Mouse (Mus musculus) embryo, embryonic 11 days (tissue): ENCODE measurements around the gene Baz1a.
"Not testable (repeated sequence)": the region's sequence is repeated elsewhere in the genome, so short reads cannot be mapped to it uniquely, and the experiment has no call there.

ENCODE experiments used
- DNase-seq: peaks from one replicate; pipeline ENCODE4 v3.0.0-alpha.2; 2015

The Baz1a gene

DNA sequence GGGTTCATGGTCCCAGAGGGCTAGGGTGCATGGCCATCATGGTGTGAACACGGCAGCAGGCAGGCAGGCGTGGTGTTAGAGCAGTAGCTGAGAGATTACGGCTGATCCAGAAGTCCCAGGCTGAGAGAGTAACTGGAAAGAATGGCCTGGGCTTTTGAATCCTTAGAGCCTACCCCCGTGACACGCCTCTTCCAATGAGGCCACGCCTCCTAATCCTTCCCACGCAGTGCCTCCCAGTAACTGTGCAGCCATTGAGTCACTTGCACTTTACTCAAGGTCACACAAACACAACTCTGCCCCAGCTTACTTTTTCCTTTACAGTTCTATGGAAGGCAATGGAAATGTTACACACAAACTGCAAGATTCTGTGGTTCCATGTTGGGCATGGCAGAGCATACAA lies 8.1 kb downstream of the Baz1a start:
- DNase-seq: no peak

DNA sequence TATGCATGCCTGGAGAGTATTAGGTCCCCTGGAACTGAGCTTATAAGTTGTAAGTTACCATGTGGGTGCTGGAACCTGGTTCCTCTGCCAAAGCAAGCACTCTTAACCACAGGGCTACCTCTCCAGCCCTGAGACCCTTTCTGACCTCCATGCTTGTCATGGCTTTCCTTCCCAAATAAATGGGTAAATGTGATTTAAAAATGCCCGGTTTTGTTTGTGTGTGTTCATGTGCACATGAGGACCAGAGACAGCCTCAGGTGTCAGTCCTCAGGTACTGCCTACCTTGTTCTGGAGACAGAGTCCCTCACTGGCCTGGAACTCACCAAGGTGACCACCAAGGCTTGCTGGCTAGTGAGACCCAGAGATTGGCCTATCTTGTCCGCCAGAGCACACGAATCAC lies 9.8 kb downstream of the Baz1a start:
- no peak for DNase-seq

DNA sequence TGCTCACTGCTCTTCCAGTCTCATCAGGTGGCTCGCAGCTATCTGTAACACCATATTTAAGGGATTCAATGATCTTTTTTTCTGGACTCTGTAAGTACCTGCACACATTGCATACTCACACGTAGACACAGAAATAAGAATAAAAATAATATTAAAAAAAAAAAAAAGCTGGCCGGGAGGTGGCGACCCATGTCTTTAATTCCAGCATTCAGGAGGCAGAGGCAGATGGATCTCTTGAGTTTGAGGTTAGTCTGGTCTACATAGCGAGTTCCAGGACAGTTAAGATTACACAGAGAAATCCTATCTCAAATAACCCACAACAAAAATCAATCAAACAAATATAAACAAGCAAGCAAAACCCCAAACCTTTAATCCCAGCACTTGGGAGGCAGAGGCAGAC lies 10.3 kb downstream of the Baz1a start:
- no peak for DNase-seq

DNA sequence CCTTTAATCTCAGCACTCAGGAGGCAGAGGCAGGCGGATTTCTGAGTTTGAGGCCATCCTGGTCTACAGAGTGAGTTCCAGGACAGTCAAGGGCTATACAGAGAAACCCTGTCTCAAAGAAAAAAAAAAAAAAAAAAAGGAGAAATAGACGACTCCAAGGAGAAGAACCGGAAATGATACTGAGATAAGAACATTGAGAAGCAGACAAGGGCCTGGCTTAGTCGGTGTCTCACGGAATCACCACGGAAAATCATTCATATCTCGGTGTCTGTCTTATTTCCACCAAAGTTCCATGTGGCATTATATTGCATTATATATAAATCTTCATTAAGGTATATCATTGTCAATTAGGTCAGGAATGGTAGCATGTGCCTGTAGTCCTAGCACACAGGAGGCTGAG lies 11.6 kb downstream of the Baz1a start:
- DNase-seq: not testable (repeated sequence)

DNA sequence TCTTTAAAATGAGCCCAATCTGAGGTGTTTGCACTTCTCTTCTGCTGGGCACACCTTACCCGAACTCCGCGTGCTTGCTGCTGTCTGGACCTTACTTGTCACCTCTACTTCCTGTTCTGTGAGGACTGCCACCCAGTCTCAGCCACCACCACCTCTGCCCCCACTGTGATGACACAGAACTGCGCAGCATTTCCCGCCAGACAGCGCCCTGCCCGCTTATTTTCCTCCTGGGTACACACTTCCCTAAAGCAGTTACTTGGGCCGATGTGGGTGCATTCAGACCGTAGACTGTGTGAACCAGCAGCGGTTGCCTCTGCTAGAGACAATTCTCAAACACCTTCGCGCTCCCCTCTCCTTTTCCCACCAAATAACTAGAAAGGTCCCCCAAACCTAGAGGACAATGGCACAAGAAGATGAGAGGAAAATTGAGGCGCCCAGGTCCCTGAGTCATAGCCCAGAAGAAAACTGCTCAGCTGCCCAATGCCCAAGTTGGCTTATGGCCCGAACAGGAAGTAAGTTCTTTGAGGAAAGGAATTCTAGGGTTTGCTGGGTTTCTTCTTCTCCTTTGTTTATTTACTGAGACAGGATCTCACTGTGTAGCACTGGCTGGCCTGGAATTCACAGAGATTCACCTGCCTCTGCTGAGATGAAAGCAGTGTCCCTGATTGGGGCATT lies 15.0 kb downstream of the Baz1a start:
- DNase-seq: no peak

DNA sequence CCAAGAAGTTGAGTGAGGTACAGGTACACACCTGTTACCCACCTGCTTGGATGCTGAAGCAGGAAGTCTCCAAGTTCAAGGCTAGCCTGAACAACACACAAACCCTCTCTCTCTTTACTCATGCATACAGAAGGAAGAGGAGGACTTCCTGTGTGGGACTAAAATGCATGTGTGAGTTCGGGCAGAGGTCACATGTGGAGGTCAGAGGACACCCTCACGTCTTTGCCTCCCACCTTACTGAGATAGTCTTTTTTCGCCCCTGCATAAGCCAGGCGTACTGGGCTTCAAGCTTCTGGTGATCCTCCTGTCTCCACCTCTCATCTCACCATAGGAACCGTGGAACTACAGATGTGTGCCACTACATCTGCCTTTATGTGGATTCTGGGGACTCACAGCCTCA lies 15.7 kb downstream of the Baz1a start:
- no peak for DNase-seq

DNA sequence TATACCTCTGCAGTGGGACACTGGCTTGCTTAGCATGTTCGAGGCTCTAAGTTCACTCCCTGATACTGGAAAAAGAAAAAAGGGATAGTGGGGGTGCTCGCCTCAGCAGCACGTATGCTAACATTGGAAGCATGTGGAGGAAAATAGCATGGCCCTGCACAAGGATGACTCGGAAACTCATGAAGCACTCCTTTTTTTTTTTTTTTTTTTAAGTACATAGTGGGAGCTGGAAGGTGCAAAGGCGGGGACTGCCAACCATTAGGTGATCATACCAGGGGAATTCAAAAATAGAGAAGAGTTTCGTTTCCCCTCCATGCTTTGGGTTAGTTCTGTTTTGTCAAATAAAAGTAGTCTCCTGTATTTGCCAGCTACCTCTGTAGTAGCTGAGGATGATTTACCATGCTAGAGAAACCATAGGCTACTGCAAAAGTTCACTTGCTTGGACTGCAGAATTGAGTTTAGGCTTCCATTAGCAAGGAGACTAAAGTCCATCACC lies 17.1 kb downstream of the Baz1a start:
- DNase-seq: no peak

DNA sequence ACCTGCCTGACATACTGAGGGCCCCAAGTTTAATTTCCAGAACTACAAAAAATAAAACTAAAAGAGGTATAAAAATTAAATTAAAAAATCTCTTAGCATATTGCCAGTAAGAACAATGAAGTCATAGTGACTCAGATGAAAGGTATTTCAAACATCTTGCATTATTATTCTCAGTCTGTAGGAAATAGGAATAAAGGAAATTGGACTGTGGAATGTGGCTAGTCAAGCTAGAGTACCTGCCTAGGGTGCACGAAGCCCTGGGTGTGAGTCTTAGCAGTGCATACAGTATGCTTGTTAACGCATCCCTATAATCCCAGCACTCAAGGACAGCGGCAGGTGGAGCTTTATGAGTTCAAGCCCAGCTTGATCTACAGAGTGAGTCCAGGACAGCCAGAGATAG lies 18.2 kb downstream of the Baz1a start:
- DNase-seq: no peak

DNA sequence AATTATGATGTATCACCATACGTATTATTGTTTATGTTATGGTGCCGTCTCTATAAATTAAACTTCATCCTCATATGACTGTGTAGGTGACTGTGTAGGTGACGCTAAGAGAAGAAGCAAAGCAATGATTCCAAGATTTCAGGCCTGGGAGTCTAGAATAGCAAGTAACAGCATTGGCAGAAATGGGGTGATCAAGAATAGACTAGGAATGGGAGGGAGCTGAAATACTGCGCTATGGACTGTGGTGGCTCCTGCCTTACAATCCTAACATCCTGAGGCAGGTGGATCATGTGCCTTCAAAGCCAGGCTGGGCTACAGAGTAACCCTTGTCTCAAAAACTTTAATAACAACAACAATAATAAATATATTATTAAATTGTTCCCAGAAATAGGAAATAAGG lies 19.7 kb downstream of the Baz1a start:
- DNase-seq: no peak

DNA sequence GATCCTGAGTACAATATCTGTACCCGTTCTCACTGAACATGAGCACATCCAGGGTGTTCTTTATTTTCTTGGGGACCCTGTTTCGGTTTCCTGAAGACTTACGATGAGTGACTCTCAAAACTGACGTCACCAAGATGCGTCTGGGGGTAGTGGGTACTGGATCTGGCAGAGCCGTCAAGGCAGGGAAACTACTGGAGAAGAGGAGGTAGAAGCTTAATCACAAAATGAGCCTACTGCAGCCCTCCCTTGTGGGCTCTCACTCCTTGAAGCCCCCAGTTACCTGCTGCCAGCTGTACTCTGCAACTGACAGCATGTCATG lies 20.1 kb downstream of the Baz1a start:
- DNase-seq: no peak

DNA sequence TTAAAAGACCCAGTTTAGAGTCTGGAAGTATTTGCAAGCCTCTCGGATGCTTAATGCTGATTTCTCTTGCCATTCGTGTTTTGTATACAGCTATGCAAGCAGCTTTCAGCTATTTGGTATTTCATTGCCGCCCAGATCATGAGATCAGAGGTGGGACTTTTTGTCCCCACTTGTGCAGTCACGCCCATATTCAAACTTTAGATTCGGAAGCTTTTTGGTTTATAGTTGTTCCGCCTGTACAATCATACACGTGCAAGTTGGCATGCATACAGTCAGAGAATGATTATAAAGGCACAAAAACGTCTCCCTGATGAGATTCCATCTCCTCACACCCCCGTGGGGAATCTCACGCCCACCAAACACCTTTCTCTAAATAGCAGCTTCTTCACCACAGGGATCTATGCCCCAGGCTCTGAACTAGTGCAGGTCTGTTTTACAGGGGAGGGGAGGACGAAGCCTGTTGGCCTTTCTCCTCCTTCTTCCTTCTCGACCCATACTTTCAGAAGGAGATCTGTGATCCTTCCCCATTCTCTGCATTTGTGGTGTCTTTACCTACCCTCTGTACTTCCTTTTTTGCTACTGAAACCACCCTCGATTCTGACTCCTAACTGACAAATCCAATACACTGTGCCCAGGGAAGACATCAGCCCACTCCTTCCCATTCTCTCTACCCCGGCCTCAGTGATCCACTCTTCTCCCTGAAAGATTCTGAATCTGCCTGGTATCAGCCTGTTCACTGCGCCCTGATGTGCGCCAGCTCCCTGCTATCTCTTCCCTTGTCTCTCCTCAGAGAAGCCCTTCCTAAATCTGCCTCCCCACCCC lies 20.7 kb downstream of the Baz1a start:
- DNase-seq: no peak

DNA sequence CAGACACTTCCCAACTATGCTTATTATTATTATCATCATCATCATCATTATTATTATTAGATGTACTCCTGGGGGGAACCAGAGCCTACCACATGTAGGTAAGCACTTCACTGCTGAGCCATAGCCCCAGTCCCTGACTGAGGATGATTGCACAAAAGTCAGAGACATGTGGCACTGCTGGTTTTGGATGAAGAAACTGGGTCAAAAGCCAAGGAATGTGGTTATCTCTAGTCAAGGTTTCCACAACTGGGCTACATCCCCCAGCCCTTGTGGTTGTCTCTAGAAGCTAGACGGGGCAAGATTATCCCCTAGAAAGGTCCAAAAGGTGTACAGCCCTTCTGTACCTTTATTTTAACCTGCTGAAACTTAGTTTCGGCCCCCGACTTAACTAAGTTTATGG lies 21.3 kb downstream of the Baz1a start:
- no peak for DNase-seq

DNA sequence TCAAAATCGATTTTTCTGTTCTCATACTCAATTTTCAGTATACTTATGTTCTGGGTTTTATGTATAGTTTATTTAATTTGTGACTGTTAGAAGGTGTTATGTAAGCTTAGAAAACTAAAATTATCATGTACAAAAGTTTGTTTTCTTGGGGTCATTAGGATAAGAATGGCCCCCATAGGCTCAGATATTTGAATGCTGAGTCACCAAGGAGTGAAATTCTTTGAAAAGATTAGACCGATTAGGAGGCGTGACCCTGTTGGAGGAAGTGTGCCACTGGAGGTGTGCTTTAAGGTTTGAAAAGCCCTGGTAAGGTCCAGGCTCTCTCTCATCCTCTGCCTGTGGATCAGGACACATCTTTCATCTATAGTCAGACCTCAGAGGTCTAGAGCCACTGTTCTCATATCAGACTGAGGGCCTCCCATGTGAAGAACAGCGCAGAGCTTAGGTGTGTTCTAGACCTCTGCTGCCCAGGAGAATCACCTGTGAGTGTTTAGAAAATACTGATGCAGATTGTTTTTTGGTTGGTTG lies 25.8 kb downstream of the Baz1a start:
- DNase-seq: no peak

DNA sequence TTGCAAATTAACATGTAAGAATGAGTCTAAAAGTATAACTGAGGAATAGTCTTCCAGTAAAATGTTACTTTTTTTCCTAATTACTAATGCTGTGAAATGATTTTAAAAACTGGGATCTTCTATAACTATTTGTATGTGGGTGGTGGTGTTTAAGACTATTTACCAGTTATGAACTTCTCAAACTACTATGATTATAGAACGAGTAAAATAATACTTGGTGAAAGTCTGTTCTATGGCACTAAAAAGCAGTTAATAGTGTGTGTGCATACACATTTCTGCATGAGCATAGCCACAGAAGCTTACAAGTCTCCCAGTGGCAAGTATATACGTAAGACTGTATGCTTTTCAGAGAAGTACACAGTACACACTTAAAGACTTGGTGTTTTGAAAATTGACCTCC lies 27.0 kb downstream of the Baz1a start:
- DNase-seq: no peak

DNA sequence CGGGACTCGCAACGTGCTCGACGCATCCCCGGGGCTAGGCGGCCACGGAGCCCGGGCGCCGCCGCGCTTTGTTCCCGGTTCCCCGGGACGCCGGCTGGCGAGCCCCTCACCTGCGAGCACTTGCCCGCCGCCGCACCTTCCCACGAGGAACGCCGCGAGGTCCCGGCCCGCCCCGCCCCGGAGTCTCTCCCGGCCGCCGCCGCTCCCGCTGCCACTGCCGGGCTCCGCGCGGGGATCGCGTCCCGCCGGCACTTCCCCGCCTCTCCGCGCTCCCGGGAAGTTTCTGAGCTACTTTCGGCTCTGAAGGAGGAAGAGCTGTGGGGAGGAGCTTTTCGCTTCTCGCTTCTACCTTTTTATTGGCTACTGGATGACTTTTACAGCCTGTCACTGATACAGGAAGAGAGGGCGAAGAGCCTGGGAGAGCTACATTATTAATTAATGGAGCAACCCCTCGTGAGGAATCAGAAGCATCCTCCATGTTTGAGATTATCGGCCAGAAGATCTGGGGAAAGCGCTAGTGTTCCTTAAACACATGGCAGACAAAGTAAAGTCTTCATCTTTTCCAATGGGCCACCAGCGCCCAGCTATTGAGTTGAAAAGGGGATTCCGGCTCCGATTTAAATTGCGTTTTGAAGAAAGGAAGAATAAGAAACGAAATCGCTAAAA lies 28.0 kb downstream of the Baz1a start, which contains the start of gene Gm20403:
Gm20403 (minus strand) TSS at position 478 of the 666 bp plus-strand sequence.
- peak; percentile 83 for DNase-seq

DNA sequence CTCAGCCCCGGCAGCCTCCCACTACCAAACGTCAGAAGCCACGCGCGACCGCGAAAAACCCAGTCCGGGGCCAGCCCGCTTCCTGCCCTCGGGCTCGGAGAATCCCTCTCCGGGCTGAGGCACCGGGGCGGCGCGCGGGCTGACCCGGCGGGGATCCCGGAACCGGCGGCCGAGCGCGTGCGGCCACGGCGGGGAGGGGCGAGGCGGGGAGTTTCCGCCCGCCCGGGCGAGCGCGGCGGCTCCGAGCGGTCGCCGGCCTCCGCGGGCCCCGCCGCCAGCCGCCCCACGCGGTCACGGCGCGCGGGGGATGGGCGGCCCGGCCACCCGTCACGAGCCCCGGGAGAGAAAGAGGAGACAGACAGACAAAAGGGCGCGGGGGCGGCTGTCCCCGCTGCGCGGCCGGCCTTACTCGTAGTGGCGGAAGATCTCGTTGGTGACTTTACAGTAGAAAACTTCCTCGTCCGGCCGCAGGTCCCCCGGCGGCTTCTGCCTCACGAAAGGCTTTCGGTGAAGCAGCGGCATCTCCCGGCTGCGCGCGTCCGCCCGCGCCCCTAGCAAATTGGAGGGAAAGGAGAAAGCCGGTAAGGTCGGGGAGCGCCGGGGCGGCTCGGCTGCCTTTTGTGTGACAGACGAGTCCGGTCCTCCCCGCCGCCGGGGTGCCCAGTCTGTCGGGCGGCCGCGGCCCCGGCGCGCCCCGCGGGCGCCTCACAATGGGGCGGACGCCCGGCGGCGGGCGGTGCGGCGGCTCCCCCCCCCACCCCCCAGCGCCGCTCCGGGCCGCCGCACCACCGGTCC lies 28.7 kb downstream of the Baz1a start:
- DNase-seq: peak; percentile 76

DNA sequence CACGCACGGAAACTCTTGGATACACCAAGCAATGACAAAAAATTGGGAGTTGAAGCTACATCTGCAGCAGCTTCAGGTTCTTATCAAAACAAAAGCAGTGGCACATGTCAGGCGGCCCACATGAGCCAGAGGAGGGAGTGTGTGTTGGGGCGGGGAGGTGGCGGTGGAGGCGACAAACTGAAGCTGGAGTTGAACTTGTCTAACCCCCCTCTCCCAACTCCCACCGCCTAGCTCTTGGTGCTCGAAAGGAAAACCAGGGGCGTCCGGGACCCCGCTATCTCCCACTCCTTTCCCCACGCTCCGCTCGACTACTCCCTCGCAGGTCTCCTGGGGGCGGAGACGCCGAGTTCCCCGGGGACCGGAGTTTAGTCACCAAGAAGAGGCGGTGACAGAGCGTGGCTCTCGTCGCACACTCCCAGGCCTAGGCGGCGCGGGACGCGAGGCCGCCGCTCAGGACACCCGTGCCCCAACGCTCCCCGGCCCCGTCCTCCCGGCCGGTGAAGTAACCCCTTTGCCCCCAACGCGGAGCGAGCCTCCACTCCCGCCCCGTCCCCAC lies 29.4 kb downstream of the Baz1a start:
- peak; percentile 77 for DNase-seq

DNA sequence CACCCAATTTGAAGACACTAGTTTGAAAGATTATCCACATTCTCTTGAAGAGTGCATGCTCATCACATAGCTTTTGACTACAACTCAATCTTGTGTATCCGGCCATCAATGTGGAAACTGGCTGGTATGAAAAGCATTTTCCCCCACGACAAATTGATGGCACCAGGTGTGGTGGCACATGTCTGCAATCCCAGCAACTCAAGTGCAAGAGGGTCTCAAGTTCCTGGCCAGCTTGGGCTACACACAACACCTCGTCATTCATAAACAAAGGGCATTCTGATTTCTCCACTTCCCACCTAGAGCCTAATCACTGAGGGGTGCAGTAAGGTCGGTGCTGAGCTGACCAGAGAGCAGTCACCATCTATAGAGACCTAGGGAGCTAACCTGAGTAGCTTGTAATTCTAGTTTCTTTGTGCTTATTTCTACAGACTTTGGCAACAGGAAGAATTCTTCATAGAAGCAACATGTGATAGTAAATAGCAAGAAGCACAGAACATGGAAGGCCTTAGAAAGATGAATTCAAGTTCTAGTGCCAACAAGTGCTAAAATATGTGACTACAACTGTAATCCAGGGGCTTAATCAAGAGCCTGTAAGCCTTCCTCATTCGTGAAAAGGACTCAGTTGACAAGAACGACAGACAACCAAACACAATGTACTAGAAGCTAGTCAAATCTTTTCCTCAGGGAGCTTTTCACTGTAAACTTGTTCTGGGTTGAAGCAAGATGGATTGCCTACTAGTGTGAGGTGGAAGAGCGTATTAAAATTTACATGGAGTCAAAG lies 31.0 kb downstream of the Baz1a start:
- no peak for DNase-seq

DNA sequence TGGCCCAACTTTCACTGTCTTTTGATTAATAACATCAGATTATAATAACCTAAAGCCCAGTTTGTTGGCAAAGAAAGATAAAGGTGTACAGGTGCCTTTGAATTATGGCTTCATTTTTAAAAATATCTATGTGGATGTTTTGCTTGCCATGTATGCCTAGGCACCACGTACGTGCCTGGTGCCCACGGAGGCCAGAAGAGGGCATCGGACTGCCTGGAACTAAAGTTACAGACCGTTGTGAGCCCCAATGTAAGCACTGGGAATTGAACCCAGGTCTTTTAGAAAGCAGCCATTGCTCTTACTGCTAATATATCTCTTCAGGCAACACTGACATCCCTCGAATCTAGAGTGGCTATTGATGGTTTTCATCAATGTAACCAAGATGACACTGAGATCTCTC lies 32.2 kb downstream of the Baz1a start:
- DNase-seq: no peak

DNA sequence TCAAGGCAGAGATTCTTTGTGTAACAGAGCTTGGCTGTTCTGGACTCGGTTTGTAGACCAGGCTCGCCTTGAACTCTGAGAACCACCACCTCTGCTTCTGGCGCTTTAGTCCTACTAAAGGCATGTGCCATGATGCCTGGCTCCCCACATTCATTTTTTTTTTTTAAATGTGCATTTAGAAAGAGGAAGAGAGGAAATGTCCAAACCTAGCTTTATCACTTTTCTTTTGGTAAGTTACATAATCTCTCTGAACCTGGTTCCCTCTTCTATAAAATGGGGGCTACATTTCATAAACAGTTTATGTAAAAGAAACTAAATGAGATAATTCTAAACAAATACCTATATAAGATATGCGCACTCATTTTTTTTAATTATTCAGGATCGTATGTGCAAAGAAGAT lies 33.2 kb downstream of the Baz1a start:
- DNase-seq: no peak

DNA sequence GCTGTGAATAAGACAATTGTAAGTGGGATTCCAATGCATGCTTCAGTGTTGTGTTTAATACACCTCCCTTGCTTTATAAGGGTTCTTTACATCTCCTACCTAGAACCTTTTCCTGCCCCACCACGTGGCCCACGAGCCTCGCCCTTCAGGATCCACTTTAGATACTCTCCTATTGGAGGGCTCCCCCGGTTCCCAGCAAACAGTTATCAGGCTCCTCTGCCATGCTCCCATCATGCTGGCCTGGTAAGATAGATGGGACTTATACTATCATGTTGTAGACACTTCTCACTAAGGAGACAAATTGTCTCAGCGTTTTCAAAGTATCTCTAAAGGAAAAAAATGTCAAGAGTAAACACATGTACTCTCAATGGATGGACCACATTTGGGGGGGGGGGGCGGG lies 33.6 kb downstream of the Baz1a start:
- DNase-seq: no peak

DNA sequence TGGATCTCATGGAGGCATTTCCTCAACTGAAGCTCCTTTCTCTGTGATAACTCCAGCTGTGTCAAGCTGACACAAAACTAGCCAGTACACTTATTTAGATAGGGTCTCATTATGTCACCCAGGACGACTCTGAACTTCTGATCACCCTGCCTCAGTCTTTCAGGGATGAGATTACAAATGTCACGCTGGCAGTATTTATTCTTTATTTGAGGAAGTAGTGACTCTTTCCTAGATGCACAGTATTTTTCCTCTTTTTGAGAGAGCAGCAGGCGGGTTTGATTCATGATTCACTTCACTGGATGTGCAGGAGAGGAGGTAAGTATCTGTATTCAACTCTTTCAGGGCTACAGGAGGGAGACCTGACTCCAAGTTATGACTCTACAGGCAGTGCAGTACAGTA lies 45.1 kb downstream of the Baz1a start:
- DNase-seq: no peak
